Mouse (Mus musculus) fat pad, adult 2 months (tissue): Measurements from ENCODE around the gene Myo5c.

Experiments
- DNase-seq: peaks from one replicate; pipeline ENCODE4 v3.0.0-alpha.2; 2011; ENCODE audit warnings: low read depth, low spot score; ENCODE audit errors: extremely low read depth

Myo5c gene

DNA sequence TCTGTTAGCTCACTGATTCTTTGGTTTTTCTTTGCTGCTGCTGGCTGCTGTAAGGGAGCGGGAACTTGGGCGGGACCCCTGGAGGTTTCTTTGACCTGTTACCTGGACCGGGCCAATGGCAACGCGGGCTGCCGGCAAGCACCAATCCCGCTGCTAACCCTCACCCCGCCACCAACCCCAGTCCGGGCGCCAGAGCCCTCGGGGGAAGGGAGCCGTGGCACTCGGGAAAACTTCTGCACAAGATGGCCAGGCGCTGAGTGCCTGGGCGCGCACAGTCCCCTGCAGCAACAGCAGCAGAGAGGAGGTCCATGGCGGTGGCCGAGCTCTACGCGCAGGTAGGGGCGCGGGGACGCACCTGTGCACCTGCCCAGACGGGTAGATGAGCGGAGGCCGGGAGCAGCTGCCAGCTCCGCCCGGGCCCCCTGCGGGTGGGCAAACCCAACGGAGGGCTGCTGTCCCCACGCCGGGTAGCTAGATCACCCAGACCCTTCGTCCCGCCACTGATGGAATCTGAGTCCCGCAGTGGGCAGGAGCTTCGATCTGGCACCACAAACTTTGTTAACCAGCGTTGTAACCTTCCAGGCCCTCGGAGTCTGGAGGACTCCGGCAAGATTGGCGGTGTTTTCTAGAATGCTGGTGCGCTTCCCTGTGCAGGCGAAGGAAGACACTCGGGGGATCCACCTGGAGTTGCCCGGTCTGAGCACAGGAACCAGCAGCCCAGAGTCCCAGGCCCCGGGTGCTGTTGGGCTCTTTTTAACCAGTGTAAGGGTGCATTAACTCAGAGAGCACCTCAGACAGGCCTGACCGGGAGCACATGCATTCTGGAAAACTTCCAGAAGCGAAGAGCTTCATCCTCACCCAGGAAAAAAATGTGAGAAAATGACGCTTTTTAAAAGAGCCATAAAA is at the start of gene Myo5c:
TSS of gene Myo5c (plus strand) at position 180 of the 906 bp plus-strand sequence.
- no peak for DNase-seq

- no peak for DNase-seq
These were observed 44.1 kb upstream of the Myo5c start for GRCm38 (mm10) chr9:75187646-75188260.

- DNase-seq, result no peak
These were observed 38.0 kb upstream of the Myo5c start for GRCm38 (mm10) chr9:75193858-75194257.

GRCm38 (mm10) chr9:75196335-75196734 is 35.5 kb upstream of the Myo5c start:
- no peak for DNase-seq

- DNase-seq, result no peak
These were observed 34.5 kb upstream of the Myo5c start for GRCm38 (mm10) chr9:75197297-75197696.

- DNase-seq, result no peak
These were observed 30.3 kb upstream of the Myo5c start for GRCm38 (mm10) chr9:75201506-75201905.

DNA sequence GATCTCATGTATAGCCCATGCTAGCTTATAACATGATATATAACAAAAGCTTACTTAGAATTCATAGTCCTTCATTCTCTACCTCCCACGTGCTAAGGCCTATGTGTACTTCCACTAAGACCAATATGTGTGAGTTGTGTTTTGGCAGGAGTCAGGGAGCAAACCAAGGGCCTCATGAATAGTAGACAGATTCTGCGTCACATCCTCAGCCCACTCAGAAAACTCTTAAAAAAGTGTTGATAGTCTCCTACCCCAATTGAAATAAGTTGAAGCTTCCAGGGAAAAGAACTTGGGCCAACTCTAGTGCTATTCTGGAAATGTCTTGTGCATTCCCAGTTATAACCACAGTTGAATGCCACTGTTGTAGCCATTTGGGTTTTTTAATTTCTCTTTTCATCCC is 29.8 kb upstream of the Myo5c start:
- no peak for DNase-seq

DNA sequence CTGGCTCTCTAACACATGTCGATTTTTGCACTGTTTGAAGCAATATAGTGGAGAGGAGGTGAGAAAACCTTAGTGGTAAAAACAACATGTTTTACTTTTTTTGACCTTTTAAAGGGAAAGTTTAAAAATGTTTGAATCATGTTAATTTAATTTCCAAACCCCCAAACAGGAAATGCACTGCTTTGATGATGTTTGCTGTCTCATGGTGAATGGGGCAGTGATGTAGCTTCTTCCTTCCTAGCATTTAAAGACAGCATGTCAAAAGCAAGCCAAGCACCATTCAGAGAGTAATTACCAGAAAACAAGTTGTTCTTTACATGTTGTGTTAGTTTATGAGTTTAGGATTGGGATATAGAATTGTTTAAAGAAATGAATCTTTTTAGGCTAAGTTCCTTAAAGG is 22.6 kb upstream of the Myo5c start:
- DNase-seq, result no peak

- DNase-seq, result no peak
These were observed 21.6 kb upstream of the Myo5c start for GRCm38 (mm10) chr9:75210269-75210668.

DNA sequence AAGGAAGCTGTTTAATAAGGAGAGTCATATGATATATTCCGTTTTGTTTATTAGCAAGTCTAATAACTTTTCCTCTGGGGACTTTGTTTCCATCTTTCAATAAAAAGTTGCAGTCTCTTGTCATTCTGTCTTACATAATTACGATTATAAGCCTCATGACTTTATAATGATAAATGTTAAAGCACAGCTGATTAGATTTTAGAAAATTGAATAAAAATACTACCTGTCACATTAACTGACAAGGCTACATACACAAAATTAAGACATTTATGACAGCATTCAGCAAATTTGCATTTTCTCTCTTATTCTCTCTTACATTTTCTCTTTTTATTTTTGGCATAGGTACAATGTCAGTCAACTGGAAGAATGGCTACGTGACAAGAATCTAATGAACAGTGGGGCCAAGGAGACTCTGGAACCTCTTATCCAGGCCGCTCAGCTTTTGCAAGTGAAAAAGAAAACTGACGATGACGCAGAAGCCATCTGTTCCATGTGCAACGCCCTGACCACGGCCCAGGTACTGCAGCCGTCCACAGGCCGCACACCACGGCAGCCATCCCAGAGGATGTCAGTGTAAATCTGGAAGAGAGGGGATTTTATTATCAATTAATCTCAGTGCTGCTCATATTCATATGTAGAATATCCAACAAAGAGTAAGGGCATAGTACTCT is 16.9 kb upstream of the Myo5c start:
- DNase-seq, result no peak

DNA sequence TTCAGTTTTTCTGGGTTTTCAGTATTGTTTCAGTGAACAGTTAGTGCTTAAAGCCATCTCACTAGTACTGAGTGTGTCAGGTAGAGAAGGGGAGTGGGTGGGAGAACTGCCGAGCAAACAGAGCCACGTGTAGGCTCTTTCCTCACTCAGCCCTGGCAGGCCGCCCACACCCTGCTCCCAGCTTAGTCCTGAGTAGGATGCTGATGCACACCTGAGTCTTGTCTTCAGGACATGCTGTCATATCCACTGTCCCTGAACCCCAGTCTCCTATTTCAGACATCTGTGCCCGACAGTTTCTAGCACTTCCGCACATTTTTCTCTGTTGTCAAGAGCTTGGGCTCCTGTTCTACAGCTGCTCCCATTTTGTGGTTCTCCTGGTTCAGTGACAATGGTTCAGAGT is 11.9 kb upstream of the Myo5c start:
- no peak for DNase-seq

- DNase-seq, result no peak
These were observed 10.2 kb upstream of the Myo5c start for GRCm38 (mm10) chr9:75221420-75222287.

DNA sequence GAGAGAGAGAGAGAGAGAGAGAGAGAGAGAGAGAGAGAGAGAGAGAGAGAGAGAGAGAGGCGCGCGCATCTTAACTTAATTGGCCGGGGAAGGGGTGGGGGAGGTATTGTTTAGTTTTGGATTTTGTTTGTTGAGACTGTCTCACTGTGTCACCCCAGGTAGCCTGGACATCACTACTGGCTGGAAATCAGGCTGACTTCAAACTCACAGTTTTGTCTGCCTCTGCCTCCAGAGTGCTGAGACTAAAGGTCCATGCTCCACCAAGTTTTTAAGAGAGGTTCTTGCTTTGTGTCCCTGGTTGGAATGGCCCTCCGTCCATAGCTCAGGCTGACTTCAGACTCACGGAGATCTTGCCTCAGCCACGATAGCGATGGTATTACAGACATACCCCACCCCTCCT is 1.0 kb downstream of the Myo5c start:
- DNase-seq, result no peak

GRCm38 (mm10) chr9:75234271-75234741 is 2.5 kb downstream of the Myo5c start:
- DNase-seq, result no peak

DNA sequence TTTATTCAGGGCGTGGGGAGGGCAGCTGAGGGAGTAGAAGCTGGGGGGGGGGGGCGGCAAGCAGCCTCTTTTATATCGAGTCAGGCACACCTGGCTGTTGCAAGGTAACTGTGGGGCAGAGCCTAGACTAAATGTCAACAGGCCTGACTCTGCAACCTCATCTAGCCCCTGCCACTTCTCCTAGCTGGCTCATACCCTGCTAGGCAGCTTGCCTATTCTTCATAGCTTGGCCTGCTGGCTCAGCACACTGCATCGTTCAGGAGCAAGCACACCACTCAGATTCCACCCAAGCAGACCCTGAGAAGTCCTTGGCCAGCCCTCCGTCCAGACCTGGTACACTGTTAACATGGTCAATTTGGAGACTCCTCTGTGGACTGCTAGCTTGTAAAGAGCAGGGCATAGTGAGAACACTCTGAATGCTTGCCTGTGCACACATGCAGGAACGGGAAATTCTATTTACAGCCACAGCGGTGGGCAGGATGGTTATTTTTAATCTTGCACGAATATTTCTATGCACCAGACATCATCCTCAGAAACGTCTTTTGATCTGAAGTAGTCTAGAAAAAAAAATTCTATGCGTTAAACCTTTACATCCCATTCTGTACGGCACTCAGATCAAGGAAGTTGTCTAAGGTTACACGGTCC is 3.3 kb downstream of the Myo5c start:
- no peak for DNase-seq

DNA sequence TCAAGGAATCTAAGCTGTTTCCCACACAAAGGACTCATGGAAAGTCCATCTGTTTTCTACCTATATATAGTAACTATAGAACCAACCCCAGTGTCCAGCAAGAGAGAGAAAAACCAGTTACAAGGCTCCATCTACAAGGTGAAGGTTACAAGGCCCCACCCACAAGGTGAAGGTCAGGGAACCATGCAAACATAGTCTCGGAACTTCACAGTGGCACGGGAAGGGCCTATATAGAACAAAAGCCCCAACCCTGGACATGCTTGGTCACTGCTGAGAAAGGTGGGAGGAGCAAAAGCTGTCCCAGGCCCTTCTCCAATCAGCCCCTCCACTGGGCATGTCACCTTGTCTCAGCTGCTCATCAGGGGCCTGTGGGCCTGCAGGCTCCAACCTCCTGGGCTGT is 3.9 kb downstream of the Myo5c start:
- no peak for DNase-seq

- no peak for DNase-seq
These were observed 4.8 kb downstream of the Myo5c start for GRCm38 (mm10) chr9:75236416-75237308.

DNA sequence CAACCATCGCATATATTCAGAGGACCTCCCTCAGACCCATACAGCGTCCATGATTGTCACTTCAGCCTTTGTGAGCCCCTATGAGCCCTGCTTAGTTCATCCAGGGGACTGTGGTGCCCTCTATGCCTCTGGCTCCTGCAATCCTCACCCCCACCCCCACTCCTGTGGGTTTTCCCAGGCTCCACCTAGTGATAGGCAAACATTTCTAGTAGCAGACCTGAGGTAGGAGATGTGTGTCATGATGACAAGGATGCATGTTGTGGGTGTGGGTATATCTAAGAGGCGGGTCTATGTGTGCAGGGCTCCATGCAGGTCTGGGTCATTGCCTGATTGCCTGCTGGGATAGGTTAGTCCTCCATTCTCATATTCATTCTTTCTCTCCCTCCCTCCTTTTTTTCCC is 6.4 kb downstream of the Myo5c start:
- no peak for DNase-seq

GRCm38 (mm10) chr9:75243052-75243451 is 11.2 kb downstream of the Myo5c start:
- no peak for DNase-seq
